Mouse (Mus musculus): Measurements from ENCODE around the gene Scaf11.
A peak's percentile ranks its signal among the peaks of the same experiment; 100 is the strongest.

DNA sequence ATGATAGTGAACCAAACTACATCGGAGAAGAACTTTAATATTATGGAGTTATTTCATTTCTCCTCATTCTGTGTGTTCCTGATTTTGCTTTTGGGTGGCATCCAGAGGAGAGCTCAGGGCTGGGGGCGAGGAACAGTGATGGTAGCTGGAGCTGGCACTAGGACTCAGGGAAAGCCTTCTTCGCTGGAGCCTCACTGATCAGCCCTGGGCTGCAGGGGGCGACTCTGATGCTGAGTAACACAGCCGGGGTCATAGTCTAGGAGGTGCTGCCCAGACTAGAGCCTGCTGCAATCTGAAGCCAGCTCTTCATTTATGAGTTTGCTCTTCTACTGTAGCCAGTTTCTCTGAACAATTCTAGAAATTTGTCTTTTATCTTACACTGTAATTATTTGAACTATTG, 87.5 kb downstream of the Scaf11 start:
- TF ChIP-seq CTCF (IDR thresholded peaks at IDR 0.05) (0 out of 2 replicates have a peak, but pooled peaks have one; percentile 23), POLR2A (IDR thresholded peaks at IDR 0.05; ENCODE audit: insufficient read depth, low read depth, low read length) (no peak)

Measured in heart, adult 2 months (tissue).